Mouse (Mus musculus) gastrocnemius, postnatal 14 days (tissue): Measurements from ENCODE around the gene Hdac7. TPM values are rescaled to one million over a fixed set of nuclear protein-coding genes. Genes with fewer than 3 reads are reported as not detected.

ENCODE experiments used
- DNase-seq: peaks from one replicate; pipeline ENCODE4 v3.0.0; 2021; ENCODE audit warnings: mixed read lengths
- intact Hi-C: fragments of 180-260 bp; cut with DNase I; formaldehyde crosslinking; loops from one replicate; pipeline ENCODE4 v1.15.1; 2025; ENCODE audit warnings: low total_unique reads
- total RNA-seq, 2 experiments: library from RNA; stranded (reverse); gene quantifications; 2 replicates each; pipeline ENCODE4 v1.2.3; 2021

Hdac7 gene
- total RNA-seq, 2 experiments from 2014 or later = 18.2 to 23.3 TPM

DNA sequence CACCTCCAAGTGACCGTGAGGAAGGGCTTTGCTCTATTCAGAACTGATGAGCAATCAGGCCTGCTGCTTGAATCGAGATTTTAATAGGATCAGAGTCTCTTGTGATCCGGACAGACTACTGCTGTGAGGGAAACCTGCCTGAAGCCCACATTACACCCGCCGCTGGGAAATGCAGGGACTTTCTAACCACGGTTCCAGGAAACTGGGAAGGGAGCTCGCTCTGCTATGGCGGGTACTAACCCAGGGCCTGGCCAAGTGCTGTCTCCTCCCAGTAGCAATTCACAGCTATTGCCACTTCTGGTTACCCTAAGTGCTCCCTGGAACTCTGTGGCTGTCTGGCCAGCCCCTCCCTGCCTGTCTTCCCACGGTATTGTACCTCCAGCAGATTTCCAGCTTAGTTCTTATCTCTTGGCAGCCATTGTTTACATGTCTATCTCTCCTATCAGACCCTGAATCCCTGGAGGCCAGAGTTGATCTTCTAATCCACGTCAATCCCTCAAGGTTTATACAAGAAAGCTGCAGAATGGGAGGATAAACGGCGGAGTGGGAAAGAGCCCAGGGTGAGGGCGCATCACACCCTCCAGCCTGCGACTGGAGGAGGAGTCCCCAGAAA is 18.7 kb upstream of the Hdac7 start:
- DNase-seq = no peak
- intact Hi-C loops = no loop called here

DNA sequence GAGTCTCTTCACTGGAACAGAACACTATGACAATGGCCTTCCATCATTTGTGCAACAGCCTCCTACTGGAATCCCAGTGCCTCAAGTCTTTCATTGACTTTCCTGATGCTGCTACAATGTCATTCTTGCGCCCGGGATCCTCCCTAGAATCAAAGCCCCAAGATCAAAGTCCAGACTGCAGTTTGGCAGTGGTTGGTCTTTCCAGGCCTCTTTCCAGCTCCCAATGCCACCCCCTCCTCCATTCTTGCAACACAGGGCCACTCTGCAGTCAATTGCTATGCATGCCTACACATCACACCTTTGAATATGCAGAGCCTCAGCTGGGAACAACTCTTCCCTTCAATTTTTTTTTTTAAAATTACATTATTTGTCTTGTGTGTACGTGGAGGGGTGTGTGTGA is 16.1 kb upstream of the Hdac7 start:
- intact Hi-C loops = no loop called here
- DNase-seq = no peak

DNA sequence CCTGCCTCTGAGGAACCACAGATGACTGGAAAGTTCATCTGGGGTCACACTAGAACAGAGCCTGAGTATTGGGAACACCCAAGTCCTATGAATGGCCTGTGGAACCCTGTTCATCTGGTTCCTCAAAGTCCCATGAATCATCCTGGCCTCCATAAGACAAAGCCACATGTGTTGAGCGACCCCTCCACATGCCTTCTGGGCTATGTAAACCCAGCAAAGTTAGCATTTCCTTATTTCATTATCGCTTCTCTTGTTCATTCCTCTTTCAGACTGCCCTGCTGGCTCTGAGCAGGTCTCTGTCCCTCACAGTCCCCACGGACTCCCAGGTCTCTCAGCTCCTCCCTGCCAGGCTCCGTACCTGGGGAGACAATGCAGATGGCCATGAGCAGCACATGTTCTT is 14.1 kb upstream of the Hdac7 start:
- intact Hi-C loops = loop anchor here (5.0 kb wide), 1 partner anchor 141 kb away; no protein-coding TSS in a partner anchor

DNA sequence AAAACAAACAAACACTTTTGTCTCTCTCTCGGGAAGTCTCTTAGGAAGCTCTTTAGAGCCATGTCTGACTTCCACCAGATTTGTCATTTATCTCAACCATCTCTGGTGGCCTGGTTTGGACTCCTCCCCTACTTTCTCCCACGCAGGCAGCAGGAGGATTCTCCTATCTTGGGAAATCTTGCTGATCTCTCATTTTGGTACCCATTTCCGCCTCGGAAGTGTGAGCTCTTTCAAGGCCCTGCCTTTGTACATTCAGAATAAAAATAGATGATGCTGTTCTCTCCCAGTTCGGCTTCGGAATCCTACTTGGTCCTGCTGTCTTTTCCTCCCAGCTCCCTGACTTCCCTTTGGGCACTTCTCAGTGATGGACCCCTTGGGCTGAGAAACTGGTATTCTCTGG is 10.2 kb upstream of the Hdac7 start:
- intact Hi-C loops = loop anchor here (5.0 kb wide), 2 partner anchors 47 to 98 kb away; no protein-coding TSS in a partner anchor
- DNase-seq = no peak

More for the DNA sequence above, 14.1 kb upstream of the Hdac7 start:
- no peak for DNase-seq

DNA sequence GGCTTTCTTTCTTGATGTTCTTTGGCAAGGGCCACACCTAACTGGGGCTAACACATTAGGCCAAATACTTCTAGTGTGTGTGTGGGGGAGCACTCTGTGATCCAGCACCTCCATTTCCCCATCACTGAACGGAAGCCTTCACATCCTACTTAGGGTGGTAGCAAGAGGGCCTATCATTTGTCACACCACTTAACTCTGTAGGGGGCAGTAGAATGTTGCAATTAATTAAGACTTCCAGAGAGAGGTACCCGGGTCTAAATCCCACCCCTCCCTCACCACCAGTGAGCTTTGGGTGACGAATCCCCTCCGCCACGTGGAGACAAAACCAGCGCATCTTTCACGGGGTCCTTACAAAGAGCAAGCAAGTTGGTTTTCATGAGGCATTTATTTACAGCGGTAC is 9.8 kb upstream of the Hdac7 start:
- intact Hi-C loops = loop anchor here (5.0 kb wide), 2 partner anchors 47 to 98 kb away; no protein-coding TSS in a partner anchor
- no peak for DNase-seq

DNA sequence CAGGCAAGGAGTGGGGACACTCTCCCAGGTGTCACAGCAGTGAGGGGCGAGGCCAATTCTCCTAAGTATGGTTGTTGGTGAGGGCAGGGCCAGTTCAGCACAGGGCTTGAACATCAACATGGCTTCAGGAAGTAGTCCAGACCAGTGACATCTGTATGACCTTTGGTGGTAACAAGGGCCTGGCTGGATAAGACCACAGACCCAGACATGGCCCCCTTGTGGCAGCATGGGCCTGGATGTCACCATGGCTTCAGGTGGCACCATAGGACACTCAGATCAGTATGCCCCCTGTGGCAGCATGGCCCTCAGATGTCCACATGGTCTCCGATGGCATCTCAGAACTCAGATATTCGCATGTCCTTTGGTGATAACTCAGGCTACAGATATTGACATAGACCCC is 8.0 kb upstream of the Hdac7 start:
- DNase-seq = no peak
- intact Hi-C loops = loop anchor here (5.0 kb wide), 2 partner anchors 45 to 100 kb away; no protein-coding TSS in a partner anchor

DNA sequence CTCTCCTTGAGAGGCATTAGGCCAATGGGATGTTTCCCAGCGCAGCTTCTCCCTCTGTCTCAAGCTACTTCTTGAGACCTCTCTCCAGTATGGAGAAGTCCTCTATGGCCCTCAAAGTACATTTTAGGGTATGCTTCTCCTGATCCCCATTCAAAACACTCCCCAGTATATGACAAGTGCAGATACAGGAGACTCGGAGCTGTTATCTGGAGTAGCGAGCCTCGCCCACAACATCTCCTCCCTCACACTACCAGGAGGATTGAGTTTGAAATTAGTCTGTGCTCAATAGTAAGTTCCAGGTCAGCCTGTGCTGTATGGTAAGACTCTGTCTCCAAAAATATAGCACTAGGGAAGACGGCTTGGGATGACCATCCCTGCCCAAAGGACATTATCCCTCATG is 6.7 kb upstream of the Hdac7 start:
- intact Hi-C loops = loop anchor here (5.0 kb wide), 2 partner anchors 44 to 101 kb away; no protein-coding TSS in a partner anchor
- DNase-seq = no peak

DNA sequence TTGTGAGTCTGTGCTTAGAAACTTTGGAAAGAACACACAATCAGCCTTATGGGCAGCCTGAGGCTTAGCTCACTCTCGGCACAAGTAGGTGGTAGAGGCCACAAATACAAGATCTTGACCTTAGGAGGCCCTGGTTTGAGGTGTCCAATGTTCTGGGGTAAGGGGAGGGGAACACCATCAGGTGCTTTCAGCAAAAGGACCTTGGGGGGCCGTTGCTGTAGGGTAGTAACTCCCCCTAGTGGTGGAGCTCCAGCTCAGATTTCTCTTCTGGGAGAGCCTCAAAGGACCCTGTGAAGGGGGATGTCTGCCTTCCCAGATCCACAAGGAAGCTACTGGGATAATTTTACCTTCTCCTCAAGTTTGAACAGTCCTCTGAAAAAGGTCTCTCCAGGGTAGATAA is 6.1 kb upstream of the Hdac7 start:
- intact Hi-C loops = loop anchor here (5.0 kb wide), 2 partner anchors 43 to 102 kb away; no protein-coding TSS in a partner anchor
- DNase-seq = peak; percentile 12

DNA sequence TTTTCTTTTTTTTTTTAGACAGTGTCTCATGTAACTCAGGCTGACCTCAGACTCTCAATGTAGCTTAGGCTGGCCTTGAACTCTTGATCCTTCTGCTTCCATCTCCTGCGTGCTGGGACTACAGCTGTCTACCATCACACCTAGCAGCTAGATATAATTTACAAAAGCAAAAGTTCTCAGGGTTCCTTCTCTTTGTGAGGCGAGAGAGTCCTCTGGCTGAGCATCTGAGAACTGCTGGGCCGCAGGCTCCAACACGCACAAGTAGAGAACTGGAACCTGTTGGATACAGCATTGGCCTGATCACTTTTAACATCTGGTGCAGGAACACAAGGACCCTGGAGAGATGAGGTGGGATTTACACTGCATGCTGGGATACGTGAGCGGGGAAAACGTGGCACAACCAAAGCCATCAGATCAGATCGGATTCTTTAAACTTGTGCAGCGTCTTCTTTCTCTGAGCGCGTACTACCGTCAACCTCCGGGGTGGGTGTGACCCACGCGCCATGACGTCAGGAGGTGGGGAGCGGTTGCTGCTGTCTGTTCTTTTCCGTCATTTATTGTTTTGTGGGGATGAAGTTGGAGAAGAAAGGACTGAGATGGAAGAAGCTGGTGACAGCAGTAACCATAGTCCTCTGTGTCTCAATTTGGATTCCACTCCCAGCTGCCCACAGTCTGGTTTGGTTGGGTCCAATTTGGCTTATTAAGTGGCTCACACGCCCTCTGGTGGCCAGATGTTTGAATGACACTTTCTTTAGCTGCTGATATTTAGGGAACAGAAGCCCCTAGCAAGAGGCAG is 5.0 kb upstream of the Hdac7 start:
- intact Hi-C loops = no loop called here
- DNase-seq = peak; percentile 82

DNA sequence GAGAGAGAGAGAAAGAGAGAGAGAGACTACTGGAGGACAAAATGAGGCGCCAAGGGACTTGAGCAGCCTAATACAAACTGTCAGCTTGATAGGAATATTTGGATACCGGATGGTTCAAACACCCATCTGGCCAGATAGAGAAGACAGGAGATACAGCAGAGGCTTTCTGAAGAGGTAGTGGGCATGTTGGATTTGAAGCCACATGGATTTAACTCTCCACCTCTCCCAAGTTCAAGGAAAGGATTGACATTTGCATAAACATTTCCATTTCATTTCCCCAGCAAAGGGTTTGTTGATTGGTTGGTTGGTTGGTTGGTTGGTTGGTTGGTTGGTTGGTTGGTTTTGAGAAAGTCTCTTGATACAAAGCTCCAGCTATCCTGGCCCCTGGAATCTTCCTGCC is 3.6 kb upstream of the Hdac7 start:
- intact Hi-C loops = no loop called here
- DNase-seq = no peak

DNA sequence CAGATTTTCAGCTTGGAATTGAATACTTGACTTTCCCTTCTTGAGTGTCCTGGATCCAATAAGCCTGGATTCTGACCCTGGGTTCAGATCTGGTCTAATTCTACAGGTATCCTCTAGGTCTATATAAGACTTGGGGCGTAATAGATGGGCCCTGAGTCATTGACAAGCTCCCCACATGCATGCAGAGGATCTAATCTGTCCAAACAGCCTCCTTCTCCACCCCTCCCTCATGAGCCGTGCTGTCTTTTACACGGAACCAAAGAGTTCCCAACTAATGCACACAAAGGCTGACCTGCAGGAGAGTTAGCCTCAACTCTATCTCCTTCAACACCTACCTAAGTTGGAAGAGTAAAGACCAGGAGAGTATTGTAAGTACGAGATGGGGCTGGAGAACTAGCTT is 3.0 kb upstream of the Hdac7 start:
- no peak for DNase-seq
- intact Hi-C loops = no loop called here

DNA sequence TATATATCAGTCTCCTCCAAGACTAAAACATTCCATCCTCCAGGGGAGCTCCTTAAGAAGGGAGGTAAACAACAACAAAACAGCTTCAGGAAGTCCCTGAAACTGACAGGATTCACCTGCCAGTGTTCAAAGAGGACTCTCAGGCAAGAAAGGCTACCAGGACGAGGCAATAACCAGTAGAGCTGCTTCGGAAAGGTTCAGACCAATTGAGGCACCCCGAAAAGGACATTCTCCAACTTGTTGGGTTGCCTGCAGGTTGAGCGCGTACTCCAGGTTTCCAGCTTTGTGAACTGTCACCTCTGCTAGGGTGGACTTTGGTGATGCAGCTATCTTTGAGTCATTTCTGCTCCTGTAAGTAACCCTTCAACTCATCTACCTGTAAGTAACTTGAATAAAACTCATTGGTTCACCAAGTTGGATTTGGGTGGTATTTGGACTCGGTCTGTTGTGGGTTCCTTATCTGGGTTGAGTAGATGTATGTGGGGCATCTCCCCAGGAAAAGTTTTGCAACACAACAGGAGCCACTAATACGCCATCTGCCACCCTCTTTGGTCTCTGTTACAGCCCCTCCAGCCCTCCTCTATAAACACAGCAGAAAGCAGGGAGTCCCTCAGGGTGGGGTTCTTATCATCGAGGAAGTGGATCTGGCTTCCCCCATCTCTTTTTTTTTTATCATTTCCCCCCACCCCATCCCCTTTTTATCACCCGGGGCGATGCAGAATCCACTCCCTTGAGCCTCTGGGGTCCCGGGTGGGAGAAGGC is 2.0 kb upstream of the Hdac7 start:
- intact Hi-C loops = no loop called here
- DNase-seq = no peak

DNA sequence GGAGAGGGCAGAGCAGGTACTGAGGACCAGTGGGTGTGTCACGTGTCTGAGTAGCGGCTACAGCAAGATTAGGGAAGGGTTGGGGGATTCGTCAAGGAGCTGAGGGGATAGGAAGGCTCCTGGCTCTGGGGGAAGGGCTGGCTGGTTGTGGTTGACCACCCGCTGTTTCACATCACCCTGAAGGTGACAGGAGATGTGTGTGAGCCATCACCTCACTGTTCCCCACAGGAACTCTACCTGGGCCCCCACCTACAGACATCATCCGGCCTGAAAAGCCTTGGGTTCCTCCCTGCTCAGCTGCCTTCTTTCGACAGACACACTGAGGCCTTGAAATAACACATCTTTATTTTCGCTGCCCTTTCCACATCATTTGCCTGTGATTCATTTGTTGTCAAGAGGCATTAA is 1.1 kb downstream of the Hdac7 start:
- DNase-seq = no peak
- intact Hi-C loops = no loop called here

DNA sequence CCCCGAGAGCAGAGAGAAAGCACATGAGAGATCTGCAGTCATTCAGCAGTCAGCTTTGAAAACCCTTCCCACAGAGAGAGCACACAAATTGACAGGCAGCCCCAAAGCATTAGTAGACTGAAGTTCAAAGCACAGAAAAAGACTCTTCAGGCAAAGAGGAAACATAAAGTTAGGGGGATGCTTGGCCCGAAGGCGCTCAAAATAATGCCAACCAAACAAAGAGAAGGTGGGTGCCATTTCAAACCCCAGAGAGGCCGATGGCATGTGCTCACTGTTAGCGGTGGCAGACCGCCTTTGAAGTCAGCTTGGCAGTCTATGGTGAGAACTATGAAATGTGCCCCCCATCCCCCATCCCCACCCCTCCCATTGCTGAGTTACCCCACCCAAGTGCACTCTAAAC is 2.2 kb downstream of the Hdac7 start:
- no peak for DNase-seq
- intact Hi-C loops = no loop called here

DNA sequence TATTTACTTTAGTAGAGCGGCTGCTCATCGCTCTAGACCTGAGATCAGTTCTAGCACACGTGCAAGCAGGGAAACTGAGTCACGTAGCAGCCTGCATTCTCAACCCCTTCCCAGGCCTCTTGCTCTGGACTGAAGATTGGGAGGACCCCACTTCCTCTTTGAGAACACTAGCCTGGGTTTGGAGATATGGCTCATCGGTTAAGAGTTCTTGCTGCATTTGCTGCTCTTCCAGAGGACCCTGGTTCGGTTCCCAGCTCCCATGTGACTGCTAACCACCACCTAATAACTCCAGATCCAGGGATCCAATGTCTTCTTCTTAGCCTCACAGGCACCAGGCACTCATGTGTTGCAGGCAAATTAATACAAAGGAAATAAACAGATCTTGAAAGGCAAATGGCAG is 2.9 kb downstream of the Hdac7 start:
- DNase-seq = no peak
- intact Hi-C loops = no loop called here

DNA sequence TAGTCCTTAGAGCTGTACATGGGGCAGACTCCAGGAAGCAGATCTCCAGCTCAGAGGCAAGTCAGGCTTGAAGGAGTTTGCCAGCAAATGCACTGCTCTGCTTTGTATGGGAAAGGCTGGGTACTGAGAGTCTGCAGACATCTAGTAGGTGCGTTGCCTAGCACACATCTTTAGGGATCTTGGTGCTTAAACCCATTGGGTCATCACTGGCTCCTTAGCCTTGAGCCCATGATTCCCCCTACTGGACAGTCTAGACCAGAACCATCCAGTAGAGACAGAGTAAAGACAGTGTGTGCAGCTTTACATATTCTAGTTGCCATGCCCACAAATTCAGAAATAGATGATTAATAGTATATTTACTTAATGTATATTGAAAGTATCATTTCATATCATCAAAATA is 3.5 kb downstream of the Hdac7 start:
- intact Hi-C loops = no loop called here
- no peak for DNase-seq

DNA sequence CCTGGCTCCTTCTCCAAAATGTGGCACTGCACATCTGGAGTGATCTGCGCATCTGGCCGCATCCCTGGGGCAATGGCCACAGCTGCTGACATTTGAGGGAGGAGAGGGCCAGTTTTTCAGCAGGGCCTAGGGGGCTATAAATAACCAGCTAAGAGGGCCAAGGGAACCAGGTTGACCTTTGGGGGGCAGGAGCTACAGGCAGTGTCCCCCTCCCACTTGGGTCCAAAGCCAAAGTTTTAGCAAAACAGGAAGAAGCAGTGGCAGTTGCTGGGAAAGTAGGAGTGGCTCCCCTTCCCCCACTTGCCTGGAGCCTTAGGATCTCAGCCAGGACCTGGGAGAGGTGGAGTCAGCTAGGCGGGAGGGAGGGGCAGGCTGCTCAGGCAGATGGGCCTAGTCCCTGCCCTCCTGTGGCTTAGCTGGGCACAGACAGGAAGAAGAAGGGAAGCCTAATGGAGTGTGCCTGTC is 4.3 kb downstream of the Hdac7 start:
- peak; percentile 79 for DNase-seq
- intact Hi-C loops = no loop called here

DNA sequence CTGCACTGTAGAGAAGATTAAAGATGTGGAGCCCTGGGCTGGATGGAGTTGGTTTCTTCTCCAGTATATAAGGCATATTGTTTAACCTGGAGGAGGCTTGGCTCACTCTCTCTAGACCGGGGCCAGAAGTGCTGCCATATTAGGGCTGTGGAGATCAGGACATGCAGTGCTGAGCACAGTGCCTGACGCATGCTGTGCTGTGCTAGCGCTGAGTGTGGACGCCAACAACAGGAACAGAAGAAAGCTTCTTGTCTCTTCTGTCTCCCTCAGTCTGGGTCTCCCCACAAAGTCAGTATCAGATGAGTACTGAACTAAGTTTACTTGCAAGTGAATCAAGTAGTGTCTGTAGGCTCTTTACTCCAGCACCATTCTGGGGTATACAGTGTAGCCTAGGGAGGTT is 4.8 kb downstream of the Hdac7 start:
- intact Hi-C loops = no loop called here

DNA sequence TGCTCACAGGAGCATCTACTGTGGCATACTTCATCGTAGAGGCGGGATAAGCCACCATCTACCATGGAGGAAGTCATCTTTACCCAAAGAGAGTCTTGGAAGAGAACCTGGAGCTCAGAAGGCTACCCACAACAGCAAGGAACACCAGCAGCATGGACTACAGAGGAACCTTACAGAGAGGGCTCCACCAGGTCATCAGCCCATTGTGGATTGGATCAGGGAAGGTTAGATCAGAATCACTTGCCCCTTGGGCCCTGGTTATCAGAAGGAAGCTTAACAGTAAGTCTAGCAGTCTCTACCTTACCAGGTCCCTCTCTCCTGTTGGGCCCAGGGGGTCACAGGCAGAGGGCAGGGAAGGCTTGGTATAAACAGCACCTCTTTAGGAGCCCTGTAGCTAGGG is 5.3 kb downstream of the Hdac7 start:
- intact Hi-C loops = no loop called here
- no peak for DNase-seq

More for the DNA sequence above, 4.8 kb downstream of the Hdac7 start:
- no peak for DNase-seq

DNA sequence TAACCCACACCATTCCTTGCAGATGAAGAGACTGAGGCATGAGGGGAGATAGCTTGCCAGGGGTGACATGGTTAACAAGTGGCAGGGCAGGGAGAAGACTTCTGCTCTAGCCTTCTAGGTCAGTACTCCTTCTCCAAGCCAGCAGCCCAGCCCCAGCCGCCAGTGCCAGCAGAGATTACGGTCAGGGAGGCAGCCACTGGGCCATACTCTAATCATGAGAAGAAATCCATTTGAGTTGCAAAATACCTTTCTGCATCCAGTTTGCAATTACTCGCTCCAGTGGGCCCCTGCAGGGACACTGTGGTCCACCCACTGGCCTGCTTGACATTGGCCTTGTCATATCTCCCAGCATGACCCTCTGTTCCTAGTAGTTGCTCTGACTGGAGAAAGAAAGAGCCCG is 5.9 kb downstream of the Hdac7 start:
- intact Hi-C loops = no loop called here

More for the DNA sequence above, 5.9 kb downstream of the Hdac7 start:
- DNase-seq = peak; percentile 58
